Mouse (Mus musculus): ENCODE data around the gene Cga. TPM values are rescaled to one million over a fixed set of nuclear protein-coding genes. Genes with fewer than 3 reads are reported as not detected.

Gene Cga
- not detected for polyA plus RNA-seq (2014; fragmentation: Illumina TruSeq; extraction: RNeasy Lipid Tissue Mini Kit (QIAGEN cat#74804); ENCODE audit: low read depth, low replicate concordance)

GRCm38 (mm10) chr4:34893479-34893878 is at the start of gene Cga:
Gene Cga, plus strand, starts transcription at chr4:34893779.

GRCm38 (mm10) chr4:34882818-34883217 is 10.8 kb upstream of the Cga start, which contains the start of gene Zfp292:
Gene Zfp292, minus strand, starts transcription at chr4:34882960.

Other genes starting within 250 kb of the Cga start
- gene Slc35a1, start 206.3 kb upstream of the Cga start, polyA plus RNA-seq (2014; fragmentation: Illumina TruSeq; extraction: RNeasy Lipid Tissue Mini Kit (QIAGEN cat#74804); ENCODE audit: low read depth, low replicate concordance) = 15.6 TPM
- not detected for gene Cfap206, start 163.6 kb upstream of the Cga start, polyA plus RNA-seq (2014; fragmentation: Illumina TruSeq; extraction: RNeasy Lipid Tissue Mini Kit (QIAGEN cat#74804); ENCODE audit: low read depth, low replicate concordance)
- not detected for gene Gm136, start 137.5 kb upstream of the Cga start, polyA plus RNA-seq (2014; fragmentation: Illumina TruSeq; extraction: RNeasy Lipid Tissue Mini Kit (QIAGEN cat#74804); ENCODE audit: low read depth, low replicate concordance)
- gene Smim8, start 115.4 kb upstream of the Cga start, polyA plus RNA-seq (2014; fragmentation: Illumina TruSeq; extraction: RNeasy Lipid Tissue Mini Kit (QIAGEN cat#74804); ENCODE audit: low read depth, low replicate concordance) = 98.5 TPM
- 7.5 TPM for gene Zfp292, start 10.8 kb upstream of the Cga start, polyA plus RNA-seq (2014; fragmentation: Illumina TruSeq; extraction: RNeasy Lipid Tissue Mini Kit (QIAGEN cat#74804); ENCODE audit: low read depth, low replicate concordance)